Comparison of ENCODE assay signal across 12 mouse cellular contexts in the genomic region with DNA sequence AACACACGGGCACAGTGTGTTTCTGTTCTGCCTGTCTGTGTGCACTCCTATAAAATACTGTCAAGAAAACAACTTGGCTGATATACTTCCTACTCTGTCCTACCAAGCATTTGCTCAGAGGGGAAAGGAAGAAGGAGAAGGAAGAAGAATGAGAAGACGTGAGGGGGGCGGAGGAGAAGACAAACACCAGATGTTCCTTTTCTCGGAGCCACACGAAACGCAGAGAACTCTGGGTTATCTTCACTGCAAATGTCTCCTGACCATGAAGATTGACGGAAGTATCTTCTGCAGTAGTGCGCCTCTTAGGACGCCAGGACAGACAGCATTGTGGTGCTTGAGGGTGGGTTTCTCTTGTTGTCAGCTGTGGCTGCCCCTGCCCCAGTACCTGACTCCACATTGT.
DNase-seq lines count a peak whose midpoint lies in the region; ATAC-seq lines count a peak whose summit lies in the region.
"Had no signal": no experiment of that assay in that cellular context is flagged by ENCODE, and none has a peak within 500 bp of the region (broad histone marks: within the 10 kb centered on the region; RNA-seq: fewer than 3 reads in every experiment).

No protein-coding gene starts in this region.

- H3K4me2 ChIP-seq in embryonic facial prominence, embryonic 13.5 days, result no peak overlapping the region
- H3K4me2 ChIP-seq in kidney, embryonic 16.5 days (replicated peaks; ENCODE audit: low read depth, low read length), result 0 out of 2 replicates have a peak overlapping the region, but pooled peaks have one; percentile 11
- H3K4me2 ChIP-seq in embryonic facial prominence, embryonic 15.5 days (replicated peaks), result no peak overlapping the region
- H3K4me2 ChIP-seq in liver, embryonic 13.5 days, result no peak overlapping the region

- H3K9ac ChIP-seq in embryonic facial prominence, embryonic 13.5 days, result no peak overlapping the region
- no peak overlapping the region for H3K9ac ChIP-seq in kidney, embryonic 16.5 days (replicated peaks; ENCODE audit: low read length)
- H3K9ac ChIP-seq in embryonic facial prominence, embryonic 15.5 days, result no peak overlapping the region
- no peak overlapping the region for H3K9ac ChIP-seq in liver, embryonic 13.5 days
- H3K9ac ChIP-seq: forebrain, postnatal 0 days had no signal

- no peaks in the 10 kb centered on the region for H3K36me3 ChIP-seq in embryonic facial prominence, embryonic 13.5 days
- no peaks in the 10 kb centered on the region for H3K36me3 ChIP-seq in embryonic facial prominence, embryonic 10.5 days (replicated peaks)
- 0 out of 2 replicates have a peak, but pooled peaks cover 2% of the 10 kb centered on the region for H3K36me3 ChIP-seq in kidney, embryonic 16.5 days (ENCODE audit: insufficient read depth, low read length)
- no peaks in the 10 kb centered on the region for H3K36me3 ChIP-seq in embryonic facial prominence, embryonic 15.5 days
- no peaks in the 10 kb centered on the region for H3K36me3 ChIP-seq in liver, embryonic 13.5 days

- H3K4me3 ChIP-seq in embryonic facial prominence, embryonic 13.5 days, result no peak overlapping the region
- no peak overlapping the region for H3K4me3 ChIP-seq in embryonic facial prominence, embryonic 10.5 days
- H3K4me3 ChIP-seq in kidney, embryonic 16.5 days (ENCODE audit: low read length), result no peak overlapping the region
- H3K4me3 ChIP-seq in embryonic facial prominence, embryonic 15.5 days (replicated peaks), result no peak overlapping the region
- no peak overlapping the region for H3K4me3 ChIP-seq in liver, embryonic 13.5 days (replicated peaks)
- H3K4me3 ChIP-seq: megakaryocyte, embryonic 14.5 days; myocyte had no signal

- no peaks in the 10 kb centered on the region for H3K27me3 ChIP-seq in embryonic facial prominence, embryonic 13.5 days
- no peaks in the 10 kb centered on the region for H3K27me3 ChIP-seq in embryonic facial prominence, embryonic 10.5 days (replicated peaks; ENCODE audit: low read depth, poor library complexity, severe bottlenecking)
- H3K27me3 ChIP-seq in kidney, embryonic 16.5 days (ENCODE audit: insufficient read depth, low read length), result no peaks in the 10 kb centered on the region
- no peaks in the 10 kb centered on the region for H3K27me3 ChIP-seq in embryonic facial prominence, embryonic 15.5 days
- no peaks in the 10 kb centered on the region for H3K27me3 ChIP-seq in liver, embryonic 13.5 days
- H3K27me3 ChIP-seq: megakaryocyte, embryonic 14.5 days had no signal

- H3K27ac ChIP-seq in embryonic facial prominence, embryonic 13.5 days, result 0 out of 2 replicates have a peak overlapping the region, but pooled peaks have one; percentile 0
- no peak overlapping the region for H3K27ac ChIP-seq in embryonic facial prominence, embryonic 10.5 days (replicated peaks)
- H3K27ac ChIP-seq in kidney, embryonic 16.5 days (ENCODE audit: low read length), result peak overlapping the region; percentile 79
- H3K27ac ChIP-seq in embryonic facial prominence, embryonic 15.5 days (replicated peaks), result peak overlapping the region; percentile 44; the same call in 1 of the 2 replicates
- peak overlapping the region; percentile 34; the same call in 1 of the 2 replicates for H3K27ac ChIP-seq in liver, embryonic 13.5 days

- H3K9me3 ChIP-seq in embryonic facial prominence, embryonic 13.5 days, result no peaks in the 10 kb centered on the region
- H3K9me3 ChIP-seq in embryonic facial prominence, embryonic 10.5 days, result no peaks in the 10 kb centered on the region
- no peaks in the 10 kb centered on the region for H3K9me3 ChIP-seq in kidney, embryonic 16.5 days (ENCODE audit: low read length)
- no peaks in the 10 kb centered on the region for H3K9me3 ChIP-seq in embryonic facial prominence, embryonic 15.5 days (replicated peaks)
- H3K9me3 ChIP-seq in liver, embryonic 13.5 days (replicated peaks), result no peaks in the 10 kb centered on the region

- H3K4me1 ChIP-seq in embryonic facial prominence, embryonic 13.5 days, result peaks cover 14% of the 10 kb centered on the region
- no peaks in the 10 kb centered on the region for H3K4me1 ChIP-seq in embryonic facial prominence, embryonic 10.5 days
- H3K4me1 ChIP-seq in kidney, embryonic 16.5 days (ENCODE audit: insufficient read depth, low read length), result peaks cover 30% of the 10 kb centered on the region
- H3K4me1 ChIP-seq in embryonic facial prominence, embryonic 15.5 days, result peaks cover 14% of the 10 kb centered on the region
- H3K4me1 ChIP-seq in liver, embryonic 13.5 days (replicated peaks), result no peaks in the 10 kb centered on the region
- H3K4me1 ChIP-seq: megakaryocyte, embryonic 14.5 days had no signal

- no peak for DNase-seq in embryonic facial prominence, embryonic 10.5 days (ENCODE audit: low spot score)
- no peak for DNase-seq in kidney, adult 11 months
- DNase-seq in liver, embryonic 13.5 days, result no peak
- no peak for DNase-seq in gastrocnemius, postnatal 25 days
- no peak for DNase-seq in adipocyte (ENCODE audit: low spot score)
- DNase-seq: cerebellum, adult 9-11 months; forebrain, postnatal 0 days had no signal

- ATAC-seq in embryonic facial prominence, embryonic 13.5 days (ENCODE audit: insufficient number of reproducible peaks, insufficient read depth, low FRiP score, low TSS enrichment, low read depth), result no peak
- 0 out of 2 replicates have a peak, but pooled peaks have one; percentile 42 for ATAC-seq in kidney, embryonic 16.5 days (ENCODE audit: low FRiP score, low TSS enrichment)
- ATAC-seq in embryonic facial prominence, embryonic 15.5 days (ENCODE audit: insufficient number of reproducible peaks, low FRiP score, low TSS enrichment, low read depth), result no peak
- no peak for ATAC-seq in liver, embryonic 13.5 days (ENCODE audit: low read depth)
- ATAC-seq: forebrain, postnatal 0 days had no signal

- WGBS in embryonic facial prominence, embryonic 13.5 days, result 74% methylated on average over 9 of the region's 9 CpGs
- WGBS in embryonic facial prominence, embryonic 10.5 days, result 80% methylated on average over 9 of the region's 9 CpGs
- 37% methylated on average over 9 of the region's 9 CpGs for WGBS in kidney, embryonic 16.5 days
- WGBS in embryonic facial prominence, embryonic 15.5 days, result 67% methylated on average over 9 of the region's 9 CpGs
- 57% methylated on average over 9 of the region's 9 CpGs for WGBS in liver, embryonic 13.5 days (ENCODE audit: insufficient replicate concordance)
